Mouse (Mus musculus): Measurements from ENCODE around the gene Nkx6-2.

Gene Nkx6-2

DNA sequence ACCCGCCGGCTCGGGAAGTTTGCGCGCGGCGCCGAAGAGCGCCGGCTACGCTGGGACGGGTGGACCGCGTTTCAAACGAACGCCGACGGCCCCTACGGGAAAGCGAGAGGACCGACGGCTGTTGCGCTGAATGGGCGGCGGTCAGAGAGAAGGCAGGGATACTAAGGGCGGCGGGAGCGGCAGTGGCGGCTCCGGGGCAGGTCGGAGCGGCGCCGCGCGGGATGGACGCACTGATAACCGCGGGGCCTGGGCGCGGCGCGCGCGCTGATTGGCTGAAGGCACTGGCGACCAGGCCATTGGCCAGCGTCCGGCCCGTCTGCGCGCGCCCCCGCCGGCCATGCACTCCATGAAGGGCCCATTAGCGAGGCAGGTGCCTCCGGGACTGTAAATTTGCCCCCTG lies at the start of gene Nkx6-2:
Gene Nkx6-2 (minus strand): TSS at position 203 of the 400 bp plus-strand sequence.
- DNase-seq (ENCODE audit: low spot score), result peak; percentile 45

DNA sequence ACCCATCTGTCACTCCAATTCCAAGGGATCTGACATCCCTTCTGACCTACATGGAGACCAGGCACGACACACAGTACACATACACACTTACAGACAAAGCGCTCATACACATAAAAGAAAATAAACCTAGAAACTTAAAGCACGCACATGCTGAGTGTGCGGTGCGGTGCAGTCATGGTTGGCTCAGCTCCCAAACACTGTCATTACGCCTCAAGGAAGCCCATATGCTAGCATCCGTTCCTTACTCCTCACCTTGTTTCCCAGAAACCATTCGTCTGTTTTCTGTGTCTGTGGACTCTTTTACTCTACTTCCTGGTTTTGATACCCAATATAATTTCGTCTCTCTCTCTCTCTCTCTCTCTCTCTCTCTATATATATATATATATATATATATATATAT lies 42.6 kb upstream of the Nkx6-2 start:
- DNase-seq (ENCODE audit: low spot score), result no peak

DNA sequence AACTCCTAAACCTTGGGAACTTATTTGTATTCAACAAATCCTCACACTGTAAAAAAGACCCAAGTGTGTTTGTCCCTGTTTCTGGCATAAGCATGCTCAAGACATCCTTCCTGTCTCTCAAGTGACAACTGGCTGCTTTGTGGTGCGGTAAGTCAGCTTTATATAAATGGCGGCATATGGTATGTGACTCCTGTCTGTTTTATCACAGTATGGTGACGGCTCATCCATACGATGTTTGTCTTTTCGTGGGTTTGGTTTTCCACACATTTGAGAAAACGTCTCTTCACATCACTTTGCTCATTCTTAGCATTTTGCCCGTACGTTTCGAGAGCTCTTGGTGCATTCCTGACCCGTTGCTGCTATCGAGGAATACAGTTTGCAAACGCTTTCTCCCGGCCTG lies 40.0 kb upstream of the Nkx6-2 start:
- no peak for DNase-seq (ENCODE audit: low spot score)

DNA sequence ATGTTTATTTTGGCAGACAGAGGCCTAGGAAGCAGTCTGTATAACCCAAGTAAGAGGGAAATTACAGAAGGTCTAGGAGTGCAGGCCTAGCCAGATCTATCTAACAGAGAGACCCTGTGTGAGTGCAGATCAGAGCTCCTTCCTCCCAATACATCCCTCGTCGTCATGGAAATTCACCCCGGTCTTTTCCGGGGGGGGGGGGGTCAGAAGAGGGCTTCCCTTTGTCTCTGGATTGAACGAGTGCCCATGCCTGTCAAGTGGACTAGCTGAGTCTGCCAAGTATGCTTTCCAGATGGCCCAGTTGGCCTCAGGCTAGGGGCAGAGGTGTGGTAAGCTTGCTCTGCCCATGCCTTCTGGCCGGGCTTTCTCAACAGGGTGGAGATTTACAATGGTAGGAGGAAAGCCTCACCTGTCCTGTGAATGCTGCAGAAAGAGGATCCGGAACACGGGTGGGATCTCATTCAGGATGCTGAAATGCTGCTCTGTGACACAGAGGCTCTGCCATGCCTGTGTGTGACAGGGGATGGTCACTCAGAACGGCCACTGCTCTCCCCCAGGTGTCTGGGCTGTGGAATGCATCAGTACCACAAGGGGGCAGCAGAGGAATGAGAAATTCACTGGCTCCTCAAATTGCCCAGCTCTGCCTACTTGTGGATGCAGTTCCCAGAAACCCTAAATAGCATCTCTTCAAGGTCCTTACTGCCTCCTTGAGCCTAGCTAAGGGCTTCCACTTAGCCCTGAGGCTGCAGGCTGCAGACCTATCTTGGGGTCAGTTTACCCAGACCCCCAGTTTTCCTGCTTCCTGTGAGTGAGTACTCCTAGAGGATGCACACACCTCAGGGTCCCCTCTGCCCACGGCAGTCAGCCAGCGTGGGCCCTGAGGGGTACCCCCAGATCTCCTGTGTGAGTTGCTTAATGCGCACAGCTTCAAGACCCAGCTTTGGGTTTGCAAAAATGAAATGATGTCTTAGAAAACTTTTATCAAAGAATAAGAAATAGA lies 33.5 kb upstream of the Nkx6-2 start:
- peak; percentile 38 for DNase-seq (ENCODE audit: low spot score)

DNA sequence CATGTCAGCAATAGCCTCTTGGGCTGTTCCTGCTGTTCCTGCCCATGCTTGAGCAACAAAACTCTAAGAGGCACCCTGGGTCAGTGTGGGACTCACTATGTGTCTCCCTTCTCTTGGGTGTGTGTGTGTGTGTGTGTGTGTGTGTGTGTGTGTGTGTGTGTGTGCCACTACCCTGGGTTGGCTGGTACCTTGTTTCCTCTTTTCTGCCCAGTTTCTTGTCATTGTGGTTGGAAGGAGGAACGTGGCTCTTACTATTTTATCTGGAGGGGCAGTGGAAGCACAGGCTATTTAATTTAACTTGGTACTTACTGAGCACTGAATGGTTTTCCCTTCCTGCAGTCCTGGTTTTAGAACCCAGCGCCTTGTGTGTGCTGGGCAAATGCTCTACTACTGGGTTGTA lies 27.7 kb upstream of the Nkx6-2 start:
- no peak for DNase-seq (ENCODE audit: low spot score)

DNA sequence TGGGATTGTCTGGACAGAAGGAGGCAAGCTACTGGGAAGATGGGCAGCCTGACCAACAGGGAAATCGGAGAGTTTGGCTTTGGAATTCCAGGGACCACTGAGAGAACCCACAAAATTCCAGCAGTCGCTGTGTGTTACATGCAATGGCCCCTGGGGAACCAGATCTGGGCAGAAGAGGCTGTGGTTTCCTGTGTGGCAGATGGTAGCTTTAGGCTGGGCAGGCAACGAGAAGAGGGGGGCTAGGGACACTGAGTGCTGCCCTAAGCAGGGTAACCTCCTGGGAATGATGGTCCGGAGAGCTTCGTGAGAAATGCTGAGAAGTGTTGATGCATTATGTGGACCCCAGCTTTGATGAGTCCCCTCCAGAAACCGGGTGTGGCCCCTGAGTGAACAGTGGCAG lies 13.3 kb upstream of the Nkx6-2 start:
- DNase-seq (ENCODE audit: low spot score), result no peak

DNA sequence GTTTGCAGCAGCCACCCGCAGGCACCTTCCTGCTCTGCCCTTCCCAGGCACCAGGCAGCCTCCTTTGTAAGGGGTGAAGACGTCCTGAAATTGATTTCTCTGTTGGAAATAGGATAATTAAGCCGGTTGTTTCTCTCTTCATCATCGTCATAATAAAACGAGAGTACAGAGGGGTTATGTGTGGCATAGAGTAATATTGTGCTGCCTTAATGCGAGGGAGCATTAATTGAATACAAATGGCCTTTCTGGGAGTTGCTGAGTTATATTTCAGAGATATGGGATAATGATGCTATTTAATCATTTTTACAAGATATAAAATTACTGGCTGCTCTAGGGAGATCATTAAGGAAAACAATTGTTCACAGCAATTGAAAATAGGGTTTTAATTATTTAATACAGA lies 12.7 kb upstream of the Nkx6-2 start:
- no peak for DNase-seq (ENCODE audit: low spot score)

DNA sequence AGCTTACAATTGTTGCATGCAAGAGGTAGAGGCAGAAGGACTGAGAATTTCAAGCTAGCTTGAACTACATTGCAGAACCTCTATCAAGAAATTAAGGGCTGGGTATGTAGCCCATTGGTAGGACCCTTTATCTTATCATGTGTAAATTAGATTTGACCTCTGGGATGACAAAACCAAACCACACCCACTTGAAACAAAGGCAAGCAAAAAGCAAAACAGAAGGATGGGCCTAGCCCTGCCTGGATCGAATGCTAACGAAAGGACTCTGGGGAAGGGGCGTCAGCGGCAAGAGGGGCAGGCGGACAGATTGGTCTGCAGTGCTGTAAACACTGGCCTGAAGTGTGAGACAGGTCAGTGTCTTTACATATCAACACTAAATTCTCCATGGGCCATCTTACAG lies 8.7 kb upstream of the Nkx6-2 start:
- no peak for DNase-seq (ENCODE audit: low spot score)

DNA sequence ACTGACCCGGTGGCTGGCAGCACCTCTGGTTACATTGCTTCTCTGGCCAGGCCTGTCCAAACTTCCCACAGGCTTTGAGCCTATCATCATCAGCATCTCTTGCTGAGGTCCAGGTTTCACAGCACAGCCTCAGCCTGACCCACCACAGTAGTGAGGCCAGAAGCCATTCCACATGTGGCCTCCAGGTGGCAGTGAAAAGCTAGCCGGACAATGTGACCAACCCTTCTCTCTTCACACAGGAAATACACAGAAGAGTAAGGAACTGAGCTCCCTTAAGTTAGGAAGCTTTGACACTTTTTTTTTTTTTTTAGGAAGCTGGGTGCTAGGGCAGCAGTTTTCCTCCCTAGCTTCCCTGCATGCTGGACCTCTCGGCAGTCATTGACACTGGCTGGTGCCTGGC lies 7.7 kb upstream of the Nkx6-2 start:
- no peak for DNase-seq (ENCODE audit: low spot score)

DNA sequence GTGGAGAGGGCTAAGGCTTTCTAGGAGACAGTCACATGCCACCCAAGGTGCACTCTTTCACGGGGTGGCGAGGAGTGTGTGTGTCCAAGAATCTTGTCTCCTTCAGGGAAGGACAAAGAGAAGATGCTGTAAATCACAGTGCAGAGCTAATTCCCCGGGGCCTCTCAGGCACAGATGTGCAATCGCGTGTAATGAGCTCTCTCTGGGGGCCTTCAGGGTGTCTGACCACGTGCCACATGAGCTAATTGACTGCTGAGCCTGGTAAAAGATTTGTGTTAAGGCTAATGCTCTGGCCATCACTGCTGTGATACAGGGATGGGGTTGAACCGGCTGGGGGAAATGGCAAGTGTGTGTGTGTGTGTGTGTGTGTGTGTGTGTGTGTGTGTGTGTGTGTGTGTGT lies 5.3 kb upstream of the Nkx6-2 start:
- DNase-seq (ENCODE audit: low spot score), result no peak

DNA sequence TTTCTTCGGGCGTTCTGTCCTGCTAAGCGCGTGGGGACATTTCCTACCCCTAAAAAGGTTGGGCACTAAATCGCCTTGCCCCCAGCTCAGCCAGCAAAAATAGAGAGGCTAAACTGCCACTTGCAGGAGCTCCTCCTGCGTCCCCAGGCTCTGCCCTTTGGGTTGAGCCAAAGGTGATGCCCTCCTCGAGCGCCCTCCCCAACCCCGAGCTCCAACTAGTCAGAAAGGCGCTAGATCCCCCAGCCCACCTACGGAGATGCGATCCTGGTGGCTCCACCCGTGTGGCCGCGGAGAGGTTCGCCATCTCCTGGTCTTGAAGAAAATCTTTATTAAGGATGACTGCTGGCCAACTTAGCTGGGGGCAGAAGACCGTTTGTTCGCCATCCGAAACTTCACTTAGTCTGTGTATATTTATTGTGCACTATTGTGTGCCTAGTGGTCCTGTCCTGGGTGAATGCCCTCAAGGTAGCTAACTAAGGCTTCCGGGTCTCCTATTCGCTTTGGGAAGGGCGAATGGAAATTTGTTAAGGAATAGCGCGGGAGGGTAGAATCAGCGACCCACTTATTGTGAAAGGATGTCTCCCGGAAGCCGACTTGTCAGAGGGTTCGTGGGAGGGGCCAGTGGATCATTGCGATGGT lies 2.7 kb upstream of the Nkx6-2 start:
- no peak for DNase-seq (ENCODE audit: low spot score)

DNA sequence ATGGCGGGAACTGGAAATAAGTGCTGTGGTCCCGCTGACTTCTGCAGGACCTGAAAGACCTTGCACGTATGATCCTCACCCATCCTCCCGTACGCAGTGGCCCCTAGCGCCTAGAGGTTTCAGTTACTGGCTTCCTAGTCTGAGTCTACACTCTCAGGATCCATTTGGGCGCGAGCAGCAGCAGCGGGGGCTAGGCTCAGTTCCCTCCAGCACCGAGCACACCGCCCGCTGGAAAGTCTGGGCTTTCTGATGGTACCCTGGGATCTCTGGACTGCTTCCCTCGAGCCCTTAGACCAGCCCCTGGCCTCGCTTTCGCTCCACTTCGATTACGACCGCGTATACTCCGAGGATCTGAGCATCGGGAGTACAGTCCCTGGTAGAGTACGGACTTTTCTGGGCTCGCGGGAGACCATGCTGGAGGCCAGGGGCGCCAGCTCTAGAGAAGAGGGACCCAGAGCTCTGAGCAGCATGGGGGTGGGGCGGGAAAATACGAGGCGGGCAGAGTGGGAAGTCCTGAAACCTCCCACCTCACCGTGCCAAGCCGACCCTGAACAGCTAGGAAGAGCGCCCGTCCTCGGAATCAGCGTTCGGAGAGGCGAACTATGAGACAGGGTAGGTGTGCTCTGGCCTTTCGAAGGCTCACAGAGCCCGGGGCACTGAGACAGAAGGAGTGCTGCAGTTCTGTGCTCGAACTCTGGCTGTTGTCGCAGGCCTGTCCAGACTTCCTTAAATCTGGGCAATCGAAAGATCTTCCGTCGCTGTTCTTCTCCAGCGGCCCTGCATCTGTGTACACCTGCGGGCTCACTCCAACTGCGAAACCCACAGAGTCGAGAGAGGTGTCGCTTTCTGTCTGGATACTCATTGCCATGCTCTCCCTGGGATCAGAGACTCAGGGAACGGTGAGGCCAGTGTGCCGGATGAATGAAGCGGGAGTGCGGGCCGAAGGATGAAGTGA lies 1.9 kb upstream of the Nkx6-2 start:
- DNase-seq (ENCODE audit: low spot score), result no peak

DNA sequence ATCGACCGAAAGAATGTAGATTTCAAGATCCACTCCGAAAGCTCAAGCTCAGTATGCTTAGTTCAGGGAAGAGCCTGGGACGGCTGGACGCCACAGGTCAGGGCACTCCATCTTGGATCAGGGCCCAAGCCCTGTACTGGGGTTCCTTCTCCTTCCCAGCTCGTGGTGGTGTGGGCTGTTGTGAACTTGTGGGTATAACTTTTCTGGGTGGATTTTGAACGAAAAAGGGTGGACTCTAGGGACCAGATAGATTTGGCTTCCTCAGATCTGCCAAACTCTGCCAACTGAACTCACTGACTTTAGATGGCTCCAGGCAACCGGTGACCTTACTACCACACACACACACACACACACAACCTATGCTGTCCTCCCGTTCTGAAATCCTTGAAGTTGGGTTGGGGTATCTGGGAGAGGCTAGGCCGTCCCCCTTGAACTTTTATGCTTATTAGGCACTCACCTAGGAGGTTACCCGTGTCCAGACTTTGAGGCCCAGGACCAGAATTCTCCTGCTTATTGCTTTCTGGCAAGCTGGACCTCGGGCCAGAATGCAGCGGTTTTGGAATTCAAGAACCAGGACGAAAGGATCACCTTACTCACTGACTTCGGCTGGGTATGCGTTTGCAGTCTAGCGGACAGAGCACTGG lies 619 bp upstream of the Nkx6-2 start:
- no peak for DNase-seq (ENCODE audit: low spot score)

DNA sequence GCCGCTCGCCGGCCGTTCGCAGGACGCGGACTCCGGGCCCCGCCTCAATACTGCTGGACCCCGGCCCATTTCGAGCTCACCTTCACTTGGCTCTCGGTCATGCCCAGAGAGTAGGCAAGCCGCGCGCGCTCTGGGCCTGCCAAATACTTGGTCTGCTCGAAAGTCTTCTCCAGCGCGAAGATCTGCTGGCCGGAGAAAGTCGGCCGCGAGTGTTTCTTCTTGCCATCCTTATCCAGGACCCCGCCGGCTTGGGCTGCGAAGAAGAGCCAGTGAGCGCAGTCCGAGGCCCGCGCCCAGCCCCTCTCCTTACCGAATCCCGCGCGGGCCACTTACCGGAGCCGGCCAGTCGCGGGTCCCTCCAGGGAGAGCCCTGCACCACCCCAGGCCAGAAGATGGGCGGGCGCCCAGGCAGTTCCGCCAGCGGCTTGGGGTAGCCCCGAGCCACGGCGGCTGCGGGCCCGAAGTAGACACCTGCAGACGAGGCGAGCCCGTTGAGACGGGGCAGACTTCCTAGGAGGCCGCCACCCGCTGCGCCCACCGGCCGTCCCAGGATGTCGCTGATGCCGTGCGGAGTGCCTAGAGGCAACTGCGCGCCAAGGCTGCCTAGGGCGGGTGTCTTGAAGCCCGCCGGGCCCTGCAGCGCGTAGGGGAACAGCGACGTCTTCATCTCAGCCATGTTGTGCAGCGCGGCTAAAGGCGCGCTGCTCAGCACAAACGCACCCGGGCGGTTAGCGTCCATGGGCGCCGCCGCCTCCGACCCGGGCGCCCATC lies 611 bp downstream of the Nkx6-2 start:
- DNase-seq (ENCODE audit: low spot score), result no peak

DNA sequence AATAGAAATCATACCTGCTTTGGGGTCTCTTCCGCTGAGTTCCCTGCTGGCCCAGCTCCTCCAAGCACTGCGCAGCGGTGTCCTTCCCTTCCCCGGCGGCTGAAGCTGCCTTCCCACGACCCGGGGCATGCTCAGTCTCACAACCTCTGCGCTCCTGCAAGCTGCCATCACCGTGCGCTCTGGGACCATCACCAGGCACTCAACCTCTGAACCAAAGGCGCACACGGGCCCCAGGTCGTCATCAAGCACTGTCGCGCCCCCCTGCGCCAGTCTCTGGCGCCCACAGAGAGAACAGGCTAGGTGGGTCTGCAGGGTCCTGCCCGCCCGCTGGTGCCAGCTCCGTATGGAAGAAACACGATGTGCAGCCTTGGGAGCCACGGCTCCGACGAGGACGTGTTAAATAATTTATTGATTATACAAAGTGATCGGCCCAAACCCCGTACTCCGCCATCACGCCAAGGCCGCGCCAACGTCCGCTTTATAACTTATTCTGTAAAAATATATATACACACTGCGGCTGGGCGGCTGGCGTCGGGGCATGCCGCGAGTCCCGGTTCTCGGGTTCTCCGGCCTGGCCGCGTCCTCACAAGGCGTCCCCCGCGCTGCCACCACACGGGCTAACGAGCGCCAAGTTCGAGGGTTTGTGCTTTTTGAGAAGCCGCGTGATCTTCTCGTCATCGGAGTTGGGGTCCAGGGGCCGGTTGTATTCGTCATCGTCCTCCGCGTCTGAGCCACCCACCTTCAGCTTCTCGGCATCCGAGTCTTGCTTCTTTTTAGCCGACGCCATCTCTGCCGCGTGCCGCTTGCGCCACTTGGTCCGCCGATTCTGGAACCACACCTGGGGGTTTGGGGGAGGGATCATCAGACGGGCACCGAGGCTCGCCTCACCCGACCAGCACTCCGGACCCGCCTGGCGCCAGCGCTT lies 1.5 kb downstream of the Nkx6-2 start:
- no peak for DNase-seq (ENCODE audit: low spot score)

DNA sequence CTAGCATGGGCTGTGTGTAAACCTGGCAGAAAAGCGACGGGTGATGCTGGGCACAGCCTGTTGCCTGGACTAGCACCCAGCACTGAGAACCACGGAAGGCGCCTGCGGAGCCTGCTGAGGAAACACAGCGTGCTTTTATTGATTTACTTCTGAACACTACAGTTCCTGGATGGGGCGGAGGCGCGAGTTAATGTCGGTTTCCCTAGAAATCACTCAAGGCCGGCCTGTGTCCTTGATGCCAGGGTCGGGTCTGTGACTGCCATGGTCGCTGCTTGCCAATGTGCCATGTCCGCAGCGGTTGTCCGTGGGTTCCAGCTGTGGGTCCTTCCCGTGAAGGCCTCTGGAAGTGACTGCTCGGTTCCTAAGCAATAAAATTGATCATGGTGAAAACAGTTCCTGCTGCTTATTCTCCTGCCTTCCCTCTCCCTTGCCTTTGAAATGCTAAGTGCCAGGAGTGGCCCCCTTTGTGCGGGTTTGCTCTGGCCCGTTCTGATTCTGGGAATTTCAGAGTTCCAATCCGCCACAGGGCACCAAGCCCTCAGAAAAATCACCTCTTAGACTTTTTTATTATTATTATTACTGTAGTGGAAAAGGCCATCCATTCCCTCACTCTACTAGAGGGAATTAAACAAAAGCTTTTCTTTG lies 3.2 kb downstream of the Nkx6-2 start:
- DNase-seq (ENCODE audit: low spot score), result no peak

DNA sequence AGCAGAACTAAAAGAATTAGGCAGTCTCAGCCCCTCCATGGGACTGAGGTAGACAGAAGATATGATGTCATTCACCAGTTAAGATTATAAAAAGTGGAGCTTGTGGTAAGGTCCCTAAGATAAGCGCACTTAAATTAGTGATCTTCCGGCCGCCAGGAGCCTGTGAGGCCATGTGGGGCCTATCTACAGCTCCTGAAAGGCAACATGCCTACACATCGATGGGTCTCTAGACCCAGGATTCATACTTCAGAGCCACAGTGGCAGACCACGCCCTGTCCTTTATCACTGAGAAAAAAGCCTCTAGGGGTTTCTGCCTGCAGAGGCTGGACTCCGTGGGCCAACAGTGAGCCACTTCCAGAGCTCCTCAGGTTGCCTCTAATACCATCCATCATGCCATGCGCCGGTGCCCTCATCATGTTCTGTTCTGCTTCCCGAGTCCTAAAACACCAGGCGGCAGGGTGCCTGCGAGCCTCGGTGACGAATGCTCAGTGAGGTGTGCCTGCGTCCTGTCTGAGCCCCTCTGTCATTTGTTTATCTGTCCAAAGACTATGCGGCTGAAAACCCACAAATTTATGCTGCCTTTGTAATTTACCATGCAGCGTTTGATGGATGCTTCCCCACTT lies 6.4 kb downstream of the Nkx6-2 start:
- no peak for DNase-seq (ENCODE audit: low spot score)

DNA sequence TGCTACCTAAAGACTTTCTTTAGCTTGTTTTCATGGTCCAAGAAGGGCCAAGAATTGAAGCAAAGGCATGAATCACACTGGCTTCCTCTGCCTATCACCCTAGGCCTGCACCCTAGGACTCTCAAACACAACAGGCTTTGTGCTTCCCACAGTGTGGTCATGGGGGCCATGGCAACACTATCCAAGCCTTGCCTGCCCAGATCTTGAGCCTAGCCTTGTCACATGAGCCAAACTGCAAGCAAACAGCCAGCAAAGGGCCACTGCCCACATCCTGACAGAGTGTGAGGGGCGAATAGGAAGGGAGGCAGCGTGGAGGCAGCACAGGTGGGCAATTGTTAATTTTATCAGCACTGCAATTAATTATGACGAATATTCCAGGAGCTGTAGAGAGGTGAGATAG lies 9.9 kb downstream of the Nkx6-2 start:
- peak; percentile 42 for DNase-seq (ENCODE audit: low spot score)

DNA sequence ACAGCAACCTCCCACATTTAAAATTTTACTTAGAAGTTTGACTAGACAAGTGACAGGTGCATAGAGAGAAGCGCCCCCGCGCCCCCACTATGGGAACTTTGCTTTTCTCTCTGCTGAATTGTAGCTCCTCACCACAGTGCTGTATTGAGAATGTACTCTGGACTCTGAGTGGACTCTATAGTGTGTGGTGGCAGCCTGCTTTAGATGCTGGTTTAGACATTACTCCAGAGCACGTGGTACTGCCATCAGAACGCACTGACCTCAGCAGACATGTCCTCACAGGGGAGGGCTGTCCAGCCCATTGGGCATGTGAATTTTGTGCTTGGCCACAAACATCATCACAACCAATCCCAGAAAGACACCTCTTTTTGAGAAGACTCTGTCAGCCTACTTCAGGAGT lies 11.8 kb downstream of the Nkx6-2 start:
- DNase-seq (ENCODE audit: low spot score), result no peak

Data from left cerebral cortex, adult 11 months (tissue).